Comparison of ENCODE assay signal across 8 mouse cellular contexts in the genomic region with DNA sequence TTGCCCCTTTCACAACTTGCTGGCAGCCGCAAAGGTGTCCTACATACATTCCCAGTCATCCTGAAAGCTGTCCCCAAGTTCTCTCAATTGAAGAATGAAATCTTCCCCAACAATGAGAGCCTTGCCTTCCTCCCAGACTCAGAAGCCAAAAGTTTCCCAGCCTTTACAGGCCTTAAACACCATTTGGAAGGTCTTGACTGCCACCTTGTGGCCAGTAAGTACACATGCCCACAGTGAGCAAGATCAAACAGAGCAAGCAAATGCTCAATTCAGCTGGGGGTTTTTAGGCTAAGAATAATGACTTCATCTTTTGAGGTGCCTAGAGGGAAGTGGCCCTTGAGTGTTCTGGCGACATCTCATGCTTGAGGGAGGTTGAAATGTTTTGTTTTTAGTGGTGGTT. TPM values are rescaled to one million over a fixed set of nuclear protein-coding genes. Genes with fewer than 3 reads are reported as not detected.
DNase-seq lines count a peak whose midpoint lies in the region; ATAC-seq lines count a peak whose summit lies in the region.

No protein-coding gene starts in this region.

- peak; percentile 65 for ATAC-seq in cerebellum, adult (ENCODE audit: insufficient number of reproducible peaks, low FRiP score, low TSS enrichment)

- intact Hi-C loops in gastrocnemius, postnatal 14 days (cut with DNase I; ENCODE audit: low total_unique reads): loop anchor here (10.0 kb wide), 1 partner anchor 72 kb away; no protein-coding TSS in a partner anchor

- no peak for DNase-seq in cerebellum, adult 11-12 months
- DNase-seq in MEL-GATA-1-ER (ENCODE audit: extremely low read depth, low read depth): peak; percentile 50
- DNase-seq in cerebellum, postnatal 10 days: peak; percentile 73 to 74
- peak; percentile 19 for DNase-seq in gastrocnemius, postnatal 14 days
- peak; percentile 46 to 71 for DNase-seq in kidney, postnatal 25 days
- peak; percentile 65 for DNase-seq in lung, postnatal 14 days
- peak; percentile 52 to 60 for DNase-seq in right cerebral cortex, adult 2 months (ENCODE audit: low spot score in 2 of 2)

RNA-seq across cellular contexts. Expression of gene Eogt, which starts 42.2 kb away (rescaled TPM):
- 1 to 10 TPM; 5.3 to 7.8 TPM for total RNA-seq in gastrocnemius, postnatal 14 days (2021)

RNA-seq across cellular contexts. Expression of gene Fam19a4, which starts 46.6 kb away (rescaled TPM):
- under 1 TPM; 0.09 to 0.31 TPM for total RNA-seq in gastrocnemius, postnatal 14 days (2021)
